29 mouse cellular contexts compared by ENCODE assay signal in genomic region chr9:111012041-111012440, GRCm38 (mm10). TPM values are rescaled to one million over a fixed set of nuclear protein-coding genes. Genes with fewer than 3 reads are reported as not detected.
DNase-seq lines count a peak whose midpoint lies in the region; ATAC-seq and TF ChIP-seq lines count a peak whose summit lies in the region.
"Had no signal": no experiment of that assay in that cellular context is flagged by ENCODE, and none has a peak within 500 bp of the region (broad histone marks: within the 10 kb centered on the region; RNA-seq: fewer than 3 reads in every experiment).

No protein-coding gene starts in this region.

- DNase-seq in adrenal gland, postnatal 36 days = peak; percentile 26 to 47
- DNase-seq in adrenal gland, adult 18-20 months (ENCODE audit: low spot score in 2 of 2) = no peak
- peak; percentile 46 to 71 for DNase-seq in lung, adult 18-20 months
- DNase-seq in lung, adult 2 months = no peak
- no peak for DNase-seq in urinary bladder, postnatal 10 days (ENCODE audit: low spot score)
- DNase-seq in liver = no peak
- no peak for DNase-seq in heart, adult 11 months
- DNase-seq: cerebellum, adult 9-10 months; heart, postnatal 4 days; left cerebral cortex, postnatal 4 days; liver, postnatal 0 days; retina, postnatal 1 day had no signal

- H3K9me3 ChIP-seq in lung, embryonic 16.5 days (ENCODE audit: control insufficient read depth, low read length) = no peaks in the 10 kb centered on the region
- H3K9me3 ChIP-seq: embryonic facial prominence, embryonic 10.5 days; forebrain, embryonic 12.5 days; hindbrain, embryonic 15.5 days; megakaryocyte, embryonic 14.5 days; midbrain, embryonic 15.5 days; stomach, embryonic 15.5 days had no signal

- H3K9ac ChIP-seq in lung, embryonic 16.5 days (ENCODE audit: low read length) = no peak overlapping the region
- H3K9ac ChIP-seq: forebrain, embryonic 12.5 days; hindbrain, embryonic 15.5 days; liver, postnatal 0 days; midbrain, embryonic 15.5 days; stomach, embryonic 15.5 days had no signal

- H3K27ac ChIP-seq in lung, embryonic 16.5 days (ENCODE audit: low read length) = no peak overlapping the region
- H3K27ac ChIP-seq: embryonic facial prominence, embryonic 10.5 days; forebrain, embryonic 12.5 days; gastrocnemius, adult 2 months; hindbrain, embryonic 15.5 days; left cerebral cortex, adult 2 months; midbrain, embryonic 15.5 days; stomach, embryonic 15.5 days had no signal

- H3K4me1 ChIP-seq in lung, adult 2 months (ENCODE audit: control insufficient read depth, insufficient read depth, low read length) = peaks cover 6% of the 10 kb centered on the region; the same call in 1 of the 2 replicates
- H3K4me1 ChIP-seq in lung, embryonic 16.5 days (replicated peaks; ENCODE audit: control insufficient read depth, insufficient read depth, low read length) = no peaks in the 10 kb centered on the region
- H3K4me1 ChIP-seq: forebrain, embryonic 12.5 days; hindbrain, embryonic 15.5 days; midbrain, embryonic 15.5 days; stomach, embryonic 15.5 days had no signal

- ATAC-seq in lung, embryonic 16.5 days (ENCODE audit: low read depth) = peak; percentile 68
- ATAC-seq: intestine, embryonic 16.5 days; liver, postnatal 0 days; midbrain, embryonic 15.5 days had no signal

- no peak for TF ChIP-seq POLR2A in lung, adult 2 months (IDR thresholded peaks at IDR 0.05; ENCODE audit: borderline replicate concordance, extremely low read depth, low read depth, low read length)

- TF ChIP-seq CTCF in lung, adult 2 months (IDR thresholded peaks at IDR 0.05; ENCODE audit: insufficient read depth, low read length) = no peak

- H3K4me3 ChIP-seq in lung, adult 2 months (replicated peaks; ENCODE audit: extremely low read depth, low read depth, low read length) = no peak overlapping the region
- no peak overlapping the region for H3K4me3 ChIP-seq in lung, embryonic 16.5 days (ENCODE audit: low read length)
- H3K4me3 ChIP-seq: embryonic facial prominence, embryonic 10.5 days; forebrain, embryonic 12.5 days; gastrocnemius, adult 2 months; hindbrain, embryonic 15.5 days; left cerebral cortex, adult 2 months; megakaryocyte, embryonic 14.5 days; midbrain, embryonic 15.5 days; stomach, embryonic 15.5 days had no signal

- no peak overlapping the region for H3K4me2 ChIP-seq in lung, embryonic 16.5 days (ENCODE audit: low read depth, low read length)
- H3K4me2 ChIP-seq: forebrain, embryonic 12.5 days; hindbrain, embryonic 15.5 days; midbrain, embryonic 15.5 days; stomach, embryonic 15.5 days had no signal

- no peaks in the 10 kb centered on the region for H3K27me3 ChIP-seq in lung, embryonic 16.5 days (ENCODE audit: control insufficient read depth, insufficient read depth, low read depth, low read length)
- H3K27me3 ChIP-seq: CH12.LX; forebrain, embryonic 12.5 days; hindbrain, embryonic 15.5 days; midbrain, embryonic 15.5 days; stomach, embryonic 15.5 days had no signal

- H3K36me3 ChIP-seq in lung, embryonic 16.5 days (ENCODE audit: control insufficient read depth, insufficient read depth, low read length) = no peaks in the 10 kb centered on the region
- H3K36me3 ChIP-seq: embryonic facial prominence, embryonic 10.5 days; forebrain, embryonic 12.5 days; hindbrain, embryonic 15.5 days; midbrain, embryonic 15.5 days; stomach, embryonic 15.5 days had no signal

- WGBS in lung, adult 2 months = 50% methylated on average over 3 of the region's 3 CpGs
- WGBS in lung, embryonic 16.5 days = 59% methylated on average over 3 of the region's 3 CpGs

RNA-seq across cellular contexts. Expression of gene Ltf, which starts 7.0 kb away (rescaled TPM):
- 1 to 10 TPM in 1 of 2 experiments, under 1 TPM in 1; 0.66 to 1.1 TPM for total RNA-seq in adrenal gland, postnatal 36 days (2021)
- total RNA-seq in adrenal gland, adult 18-20 months (2021) = 1 to 10 TPM; 1.2 to 1.7 TPM
- polyA plus RNA-seq in lung, adult 2 months (2012; rRNA removed) = 8.1 and 20.3 TPM in 2 replicates
- polyA plus RNA-seq in lung, embryonic 16.5 days (2015; fragmentation: Nextera tagmentation; extraction: Ambion mirVana) = 3.2 and 5.4 TPM in 2 replicates
- total RNA-seq: gastrocnemius, adult 2 months; layer of hippocampus, adult 8-10 months; MEL had no signal
- polyA plus RNA-seq: embryonic facial prominence, embryonic 10.5 days had no signal

RNA-seq across cellular contexts. Expression of gene Rtp3, which starts 21.7 kb away (rescaled TPM):
- 1 to 10 TPM; 2.3 to 4.9 TPM for total RNA-seq in adrenal gland, postnatal 36 days (2021)
- 1 to 10 TPM; 3.8 to 5.4 TPM for total RNA-seq in adrenal gland, adult 18-20 months (2021)
- 26.7 and 29.0 TPM in 2 replicates for polyA plus RNA-seq in lung, adult 2 months (2012; rRNA removed)
- polyA plus RNA-seq in lung, embryonic 16.5 days (2015; fragmentation: Nextera tagmentation; extraction: Ambion mirVana) = 1.4 and 1.9 TPM in 2 replicates
- total RNA-seq: CH12.LX; common myeloid progenitor, adult 5-6 weeks; granulocyte monocyte progenitor cell, adult 5-6 weeks; MEL; neutrophil, adult 5-6 weeks had no signal
- polyA plus RNA-seq: forebrain, embryonic 12.5 days; heart, embryonic 14.5 days; hindbrain, embryonic 15.5 days; midbrain, embryonic 15.5 days had no signal

RNA-seq across cellular contexts. Expression of gene Ccrl2, which starts 45.3 kb away (rescaled TPM):
- total RNA-seq in adrenal gland, postnatal 36 days (2021) = 1 to 10 TPM; 7.2 to 9.2 TPM
- 10 to 100 TPM in 1 of 2 experiments, 1 to 10 TPM in 1; 9.3 to 10.2 TPM for total RNA-seq in adrenal gland, adult 18-20 months (2021)
- 43.9 and 51.2 TPM in 2 replicates for polyA plus RNA-seq in lung, adult 2 months (2012; rRNA removed)
- polyA plus RNA-seq in lung, embryonic 16.5 days (2015; fragmentation: Nextera tagmentation; extraction: Ambion mirVana) = 6.7 and 8.2 TPM in 2 replicates

Comparison
In these comparisons a context has a peak if more than half of its experiments do, and no peak if none do; other contexts are left out.
1. DNase-seq: peak in adrenal gland, postnatal 36 days (2 of 2) and lung, adult 18-20 months (2 of 2); none in adrenal gland, adult 18-20 months (0 of 2), lung, adult 2 months (single experiment), urinary bladder, postnatal 10 days (single experiment), liver (single experiment) and heart, adult 11 months (single experiment).